Mouse (Mus musculus) kidney, postnatal 14 days (tissue): ENCODE measurements around the gene Pdlim7.

Experiments
- DNase-seq: peaks from one replicate; pipeline ENCODE4 v3.0.0; 2022; ENCODE audit warnings: mixed read lengths

The Pdlim7 gene

GRCm38 (mm10) chr13:55463399-55464026 lies 50.0 kb downstream of the Pdlim7 start:
- no peak for DNase-seq

- no peak for DNase-seq
These were observed 50.5 kb downstream of the Pdlim7 start for GRCm38 (mm10) chr13:55462965-55463364.

GRCm38 (mm10) chr13:55451785-55452549 lies 61.5 kb downstream of the Pdlim7 start:
- DNase-seq: peak; percentile 53

GRCm38 (mm10) chr13:55451296-55451695 lies 62.2 kb downstream of the Pdlim7 start:
- DNase-seq: no peak

GRCm38 (mm10) chr13:55450511-55450980 lies 62.9 kb downstream of the Pdlim7 start:
- no peak for DNase-seq

GRCm38 (mm10) chr13:55449679-55450441 lies 63.6 kb downstream of the Pdlim7 start:
- no peak for DNase-seq

GRCm38 (mm10) chr13:55449205-55449604 lies 64.3 kb downstream of the Pdlim7 start:
- DNase-seq: no peak

GRCm38 (mm10) chr13:55448131-55448530 lies 65.3 kb downstream of the Pdlim7 start:
- DNase-seq: no peak

GRCm38 (mm10) chr13:55447543-55447943 lies 65.9 kb downstream of the Pdlim7 start:
- no peak for DNase-seq

- DNase-seq: no peak
These were observed 66.9 kb downstream of the Pdlim7 start for GRCm38 (mm10) chr13:55446483-55447105.
